Mouse (Mus musculus): ENCODE results near the gene Dynll2. TPM values are rescaled to one million over a fixed set of nuclear protein-coding genes. Genes with fewer than 3 reads are reported as not detected.

Gene Dynll2
- polyA plus RNA-seq, 1 experiment: 60.7 TPM

GRCm38 (mm10) chr11:87935467-87935866 is 51.9 kb downstream of the Dynll2 start:
- peak overlapping the region; percentile 62; the same call in 1 of the 2 replicates for H3K27ac ChIP-seq (ENCODE audit: control insufficient read depth, insufficient read depth, low read length)
- no peak for DNase-seq
- no peak for TF ChIP-seq CTCF (IDR thresholded peaks at IDR 0.05; ENCODE audit: borderline replicate concordance, control insufficient read depth, extremely low read depth, insufficient read depth, low read length, poor library complexity)
- no peak for TF ChIP-seq POLR2A (IDR thresholded peaks at IDR 0.05; ENCODE audit: control insufficient read depth, extremely low read depth, insufficient read depth, low read length, poor library complexity)
- no peaks in the 10 kb centered on the region for H3K36me3 ChIP-seq (ENCODE audit: control insufficient read depth, insufficient read depth, low read length)
- no peaks in the 10 kb centered on the region for H3K27me3 ChIP-seq (ENCODE audit: control insufficient read depth, insufficient read depth, low read length)
- WGBS: 54% methylated on average over 3 of the region's 3 CpGs
- H3K4me1 ChIP-seq (replicated peaks; ENCODE audit: control insufficient read depth, insufficient read depth, low read length): peaks cover 8% of the 10 kb centered on the region
- no peak overlapping the region for H3K4me3 ChIP-seq (ENCODE audit: control insufficient read depth, insufficient read depth, low read length)

DNA sequence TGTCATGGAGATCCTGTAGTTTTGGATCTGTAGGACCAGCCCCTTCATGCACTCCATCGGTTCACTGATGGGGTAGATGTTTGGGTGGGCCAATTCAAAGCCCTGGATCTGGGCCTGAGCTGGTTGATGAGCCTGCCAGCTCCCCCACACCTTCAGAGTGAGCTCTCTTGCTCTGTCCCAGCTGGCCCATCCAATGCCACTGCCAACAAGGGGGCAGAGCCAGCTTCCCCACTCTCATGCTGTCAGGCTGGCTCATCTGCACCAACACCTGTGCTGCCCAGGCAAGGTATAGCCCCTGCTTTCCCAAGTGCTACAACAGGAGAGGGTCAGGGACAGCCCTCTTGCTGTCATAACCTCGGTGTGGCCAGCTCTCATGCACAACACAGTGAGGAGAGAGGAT is 53.6 kb downstream of the Dynll2 start:
- DNase-seq: no peak
- WGBS: 81% methylated on average over 2 of the region's 2 CpGs
- Histone ChIP-seq H3K27me3 (ENCODE audit: control insufficient read depth, insufficient read depth, low read length) (peaks cover 2% of the 10 kb centered on the region; the same call in 1 of the 2 replicates), H3K36me3 (ENCODE audit: control insufficient read depth, insufficient read depth, low read length) (no peaks in the 10 kb centered on the region), H3K27ac (ENCODE audit: control insufficient read depth, insufficient read depth, low read length) (no peak overlapping the region), H3K4me3 (ENCODE audit: control insufficient read depth, insufficient read depth, low read length) (no peak overlapping the region), H3K4me1 (replicated peaks; ENCODE audit: control insufficient read depth, insufficient read depth, low read length) (peaks cover 8% of the 10 kb centered on the region)
- TF ChIP-seq CTCF (IDR thresholded peaks at IDR 0.05; ENCODE audit: borderline replicate concordance, control insufficient read depth, extremely low read depth, insufficient read depth, low read length, poor library complexity) (no peak), POLR2A (IDR thresholded peaks at IDR 0.05; ENCODE audit: control insufficient read depth, extremely low read depth, insufficient read depth, low read length, poor library complexity) (no peak)

DNA sequence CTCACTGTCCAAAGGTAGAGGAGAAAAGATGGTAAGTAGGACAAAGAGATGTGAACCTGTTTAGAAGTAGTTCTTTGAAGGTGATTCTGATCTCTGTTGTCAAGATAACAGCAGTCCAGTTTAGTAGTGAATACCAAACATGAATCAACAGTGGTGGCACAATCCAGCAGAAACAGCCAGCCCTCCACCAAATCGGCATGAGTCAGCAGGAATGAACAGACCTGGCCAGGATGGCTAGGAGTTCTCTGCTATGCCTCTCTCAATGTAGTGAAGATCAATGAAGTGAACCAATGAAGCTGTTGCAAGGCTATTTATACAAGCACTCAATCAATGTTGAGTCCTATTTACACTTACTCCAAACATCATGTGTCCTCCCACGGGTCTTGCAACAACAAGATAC is 57.0 kb downstream of the Dynll2 start:
- Histone ChIP-seq H3K4me3 (ENCODE audit: control insufficient read depth, insufficient read depth, low read length) (no peak overlapping the region), H3K27ac (ENCODE audit: control insufficient read depth, insufficient read depth, low read length) (no peak overlapping the region), H3K4me1 (replicated peaks; ENCODE audit: control insufficient read depth, insufficient read depth, low read length) (peaks cover 7% of the 10 kb centered on the region), H3K36me3 (ENCODE audit: control insufficient read depth, insufficient read depth, low read length) (no peaks in the 10 kb centered on the region), H3K27me3 (ENCODE audit: control insufficient read depth, insufficient read depth, low read length) (peaks cover 2% of the 10 kb centered on the region; the same call in 1 of the 2 replicates)
- TF ChIP-seq CTCF (IDR thresholded peaks at IDR 0.05; ENCODE audit: borderline replicate concordance, control insufficient read depth, extremely low read depth, insufficient read depth, low read length, poor library complexity) (no peak), POLR2A (IDR thresholded peaks at IDR 0.05; ENCODE audit: control insufficient read depth, extremely low read depth, insufficient read depth, low read length, poor library complexity) (no peak)
- no peak for DNase-seq
- WGBS: 92% methylated on average over 2 of the region's 2 CpGs

Other genes with a start within 250 kb of the Dynll2 start
- 172 and 215 TPM in 2 replicates for gene Supt4a, start 250.0 kb downstream of the Dynll2 start, polyA plus RNA-seq (2012; rRNA removed)
- gene Tspoap1, start 227.0 kb downstream of the Dynll2 start, polyA plus RNA-seq (2012; rRNA removed): 25.3 and 27.9 TPM in 2 replicates
- 4.6 and 8.5 TPM in 2 replicates for gene Mpo, start 194.0 kb downstream of the Dynll2 start, polyA plus RNA-seq (2012; rRNA removed)
- gene Lpo, start 159.2 kb downstream of the Dynll2 start, polyA plus RNA-seq (2012; rRNA removed): 8.0 and 10.1 TPM in 2 replicates
- 11.8 and 12.4 TPM in 2 replicates for gene Mks1, start 134.3 kb downstream of the Dynll2 start, polyA plus RNA-seq (2012; rRNA removed)
- gene Epx, start 112.0 kb downstream of the Dynll2 start, polyA plus RNA-seq (2012; rRNA removed): 2.1 and 3.2 TPM in 2 replicates
- not detected in 2 replicates for gene Olfr462, start 95.3 kb downstream of the Dynll2 start, polyA plus RNA-seq (2012; rRNA removed)
- not detected in 2 replicates for gene Olfr463, start 90.1 kb downstream of the Dynll2 start, polyA plus RNA-seq (2012; rRNA removed)
- 0.27 and 0.28 TPM in 2 replicates for gene Olfr464, start 66.6 kb downstream of the Dynll2 start, polyA plus RNA-seq (2012; rRNA removed)
- 247 and 358 TPM in 2 replicates for gene Srsf1, start 59.8 kb upstream of the Dynll2 start, polyA plus RNA-seq (2012; rRNA removed)
- gene Vezf1, start 80.7 kb upstream of the Dynll2 start, polyA plus RNA-seq (2012; rRNA removed): 35.4 and 35.9 TPM in 2 replicates
- gene Cuedc1, start 110.5 kb upstream of the Dynll2 start, polyA plus RNA-seq (2012; rRNA removed): 13.8 and 15.5 TPM in 2 replicates
- gene Mrps23, start 216.9 kb upstream of the Dynll2 start, polyA plus RNA-seq (2012; rRNA removed): 41.6 and 47.6 TPM in 2 replicates

Measured in thymus, adult 2 months (tissue).